Mouse (Mus musculus): ENCODE data around the gene Il9r. TPM values are rescaled to one million over a fixed set of nuclear protein-coding genes. Genes with fewer than 3 reads are reported as not detected.

Il9r gene
- total RNA-seq, 1 experiment from 2014 or later, result not detected

GRCm38 (mm10) chr11:32198256-32198955 is 1.7 kb downstream of the Il9r start:
- no peak for DNase-seq

- no peak for DNase-seq
Measured at GRCm38 (mm10) chr11:32197766-32198165, 2.3 kb downstream of the Il9r start.

- no peak for DNase-seq
Measured at GRCm38 (mm10) chr11:32196727-32197126, 3.4 kb downstream of the Il9r start.

GRCm38 (mm10) chr11:32195867-32196540 is 4.1 kb downstream of the Il9r start:
- DNase-seq, result no peak

GRCm38 (mm10) chr11:32194626-32195025 is 5.5 kb downstream of the Il9r start:
- no peak for DNase-seq

- DNase-seq, result no peak
Measured at GRCm38 (mm10) chr11:32194086-32194485, 6.0 kb downstream of the Il9r start.

GRCm38 (mm10) chr11:32193156-32193555 is 6.9 kb downstream of the Il9r start:
- no peak for DNase-seq

GRCm38 (mm10) chr11:32190603-32191110 is 9.4 kb downstream of the Il9r start:
- no peak for DNase-seq

- no peak for DNase-seq
Measured at GRCm38 (mm10) chr11:32190119-32190518, 10.0 kb downstream of the Il9r start.

- DNase-seq, result no peak
Measured at GRCm38 (mm10) chr11:32189434-32189833, 10.6 kb downstream of the Il9r start.

GRCm38 (mm10) chr11:32188881-32189280 is 11.2 kb downstream of the Il9r start:
- DNase-seq, result no peak

- DNase-seq, result no peak
Measured at GRCm38 (mm10) chr11:32187256-32187655, 12.8 kb downstream of the Il9r start.

- DNase-seq, result no peak
Measured at GRCm38 (mm10) chr11:32186031-32186430, 14.0 kb downstream of the Il9r start.

- no peak for DNase-seq
Measured at GRCm38 (mm10) chr11:32184469-32184868, 15.6 kb downstream of the Il9r start.

GRCm38 (mm10) chr11:32181973-32182868 is 17.9 kb downstream of the Il9r start:
- peak; percentile 78 for DNase-seq

GRCm38 (mm10) chr11:32181246-32181645 is 18.8 kb downstream of the Il9r start:
- DNase-seq, result no peak

- no peak for DNase-seq
Measured at GRCm38 (mm10) chr11:32178506-32178905, 21.6 kb downstream of the Il9r start.

- no peak for DNase-seq
Measured at GRCm38 (mm10) chr11:32166683-32167082, 33.4 kb downstream of the Il9r start.

- DNase-seq, result peak; percentile 80
Measured at GRCm38 (mm10) chr11:32161922-32162804, 37.9 kb downstream of the Il9r start.

GRCm38 (mm10) chr11:32161500-32161899 is 38.6 kb downstream of the Il9r start:
- peak; percentile 7 for DNase-seq

- no peak for DNase-seq
Measured at GRCm38 (mm10) chr11:32160341-32160740, 39.7 kb downstream of the Il9r start.

- no peak for DNase-seq
Measured at GRCm38 (mm10) chr11:32159176-32159575, 40.9 kb downstream of the Il9r start.
